Mouse (Mus musculus) adrenal gland, adult 18-20 months (tissue): ENCODE results near the gene Plac8. TPM values are rescaled to one million over a fixed set of nuclear protein-coding genes. Genes with fewer than 3 reads are reported as not detected.

Experiments used
- DNase-seq, 2 experiments: peaks; one replicate each; pipeline ENCODE4 v3.0.0; 2021 to 2022; ENCODE audit warnings: low spot score in 2 of 2
- total RNA-seq, 2 experiments: library from RNA; stranded (reverse); gene quantifications; 1 replicate in 1 of 2; 2 replicates in 1 of 2; pipeline ENCODE4 v1.2.3; 2021

Gene Plac8
- total RNA-seq, 2 experiments from 2014 or later, result 6.5 to 7.1 TPM

DNA sequence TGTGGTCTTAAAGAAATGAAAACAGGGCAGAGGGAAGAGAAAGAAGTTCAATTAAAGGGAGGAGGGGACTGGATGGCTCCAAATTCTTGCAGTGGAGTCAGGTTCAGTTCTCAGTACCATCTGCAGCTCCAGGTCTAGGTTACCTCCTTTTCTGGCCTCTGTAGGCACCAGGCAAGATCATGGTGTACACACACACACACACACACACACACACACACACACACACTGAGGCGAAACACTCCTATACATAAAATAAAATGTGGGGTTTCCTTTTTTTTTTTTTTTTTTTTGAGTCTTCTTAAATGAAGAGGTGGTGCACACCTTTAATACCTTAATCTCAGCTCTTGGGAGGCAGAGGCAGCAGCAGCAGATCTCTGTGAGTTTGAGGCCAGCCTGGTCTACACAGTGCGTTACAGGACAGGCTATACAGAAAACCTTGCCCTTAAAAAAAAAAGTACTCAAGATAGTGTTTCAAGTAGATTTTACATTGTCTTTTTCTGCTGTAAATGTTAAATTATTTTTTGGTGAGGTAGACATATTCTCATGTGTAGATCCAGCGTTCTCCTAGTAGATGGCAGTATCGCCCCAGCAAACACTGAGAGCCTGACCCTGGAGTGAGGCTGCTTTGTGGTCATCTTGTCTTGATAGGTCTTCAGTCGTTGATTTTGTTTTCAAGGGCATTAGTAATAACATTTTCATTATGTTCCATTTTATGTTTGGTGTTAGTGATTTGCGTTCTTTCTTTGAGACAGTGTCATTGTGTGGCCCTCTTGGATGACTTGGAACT, 25.6 kb downstream of the Plac8 start:
- no peak for DNase-seq

DNA sequence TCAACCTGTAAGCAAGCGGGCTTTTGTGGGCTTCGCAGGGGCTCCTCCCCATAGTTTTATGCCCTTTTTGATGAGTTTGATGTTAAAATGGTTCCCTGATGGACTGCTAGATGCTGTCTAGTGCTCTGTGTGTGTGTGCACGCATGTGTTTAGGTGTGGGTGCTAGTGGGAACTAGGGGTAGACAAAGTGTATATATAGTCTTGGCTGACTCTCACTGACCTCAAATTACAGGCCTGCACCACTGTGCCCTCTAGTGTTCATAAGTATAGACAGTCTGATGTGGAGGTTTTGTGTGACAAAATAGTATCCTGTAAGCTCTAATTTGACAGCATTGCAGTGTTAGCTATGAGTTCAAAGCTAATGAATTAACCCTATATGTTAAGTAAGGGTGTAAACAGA, 35.4 kb downstream of the Plac8 start:
- DNase-seq, result no peak

DNA sequence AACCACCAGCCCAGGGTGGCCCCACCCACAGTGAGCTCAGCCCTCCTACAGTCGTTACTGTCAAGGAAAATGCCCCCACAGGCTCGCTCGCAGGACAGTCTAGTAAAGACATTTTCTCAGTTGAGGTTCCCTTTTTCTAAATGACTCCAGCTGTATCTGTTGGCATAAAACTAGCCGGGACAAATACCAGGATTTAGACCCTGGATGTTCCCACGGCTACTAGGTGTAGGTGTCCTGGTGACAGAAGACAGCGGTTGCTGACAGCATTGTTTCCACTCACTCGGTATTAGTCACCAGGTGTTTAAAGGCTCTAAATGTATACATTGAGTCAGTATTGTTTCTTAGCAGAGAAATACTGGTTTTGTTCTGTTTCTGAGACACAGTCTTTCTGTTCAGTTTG, 36.2 kb downstream of the Plac8 start:
- no peak for DNase-seq

DNA sequence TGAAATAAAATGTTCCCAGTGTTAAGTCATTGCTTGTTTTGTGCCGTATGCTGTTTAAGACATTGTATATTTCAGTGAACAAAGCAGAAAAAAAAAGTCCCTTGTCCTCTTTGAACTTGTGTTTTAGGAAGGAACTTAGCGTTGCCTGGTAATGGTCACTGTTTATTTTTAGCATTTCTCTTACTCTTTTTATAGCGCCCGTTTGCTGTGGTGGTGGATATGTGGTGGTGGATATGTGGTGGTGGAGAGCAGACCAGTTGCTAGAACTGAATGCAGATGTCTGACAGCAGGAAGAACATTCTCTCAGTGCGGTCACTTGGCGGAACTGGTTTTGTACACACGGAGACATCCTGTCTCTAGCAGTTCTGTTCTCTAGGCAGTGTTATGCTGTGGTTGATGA, 45.9 kb downstream of the Plac8 start:
- no peak for DNase-seq

DNA sequence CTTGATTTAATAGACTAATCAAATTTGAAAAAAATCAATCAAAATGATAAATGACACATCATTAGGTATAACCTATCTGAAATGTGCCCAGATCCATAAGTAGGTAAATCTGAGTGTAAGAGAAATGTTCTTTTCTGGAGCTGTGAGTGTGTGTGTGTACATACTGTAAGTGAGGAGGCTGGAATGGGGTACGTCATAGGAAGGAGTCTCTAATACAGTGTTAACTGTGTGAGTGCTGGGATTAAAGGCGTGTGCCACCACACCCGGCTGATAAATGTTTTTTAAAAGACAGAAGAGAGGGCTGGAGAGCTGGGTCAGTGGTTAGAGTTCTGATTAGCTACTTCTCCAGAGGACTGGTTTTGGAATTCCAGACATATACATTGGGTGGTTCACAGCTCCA, 46.4 kb downstream of the Plac8 start:
- no peak for DNase-seq

DNA sequence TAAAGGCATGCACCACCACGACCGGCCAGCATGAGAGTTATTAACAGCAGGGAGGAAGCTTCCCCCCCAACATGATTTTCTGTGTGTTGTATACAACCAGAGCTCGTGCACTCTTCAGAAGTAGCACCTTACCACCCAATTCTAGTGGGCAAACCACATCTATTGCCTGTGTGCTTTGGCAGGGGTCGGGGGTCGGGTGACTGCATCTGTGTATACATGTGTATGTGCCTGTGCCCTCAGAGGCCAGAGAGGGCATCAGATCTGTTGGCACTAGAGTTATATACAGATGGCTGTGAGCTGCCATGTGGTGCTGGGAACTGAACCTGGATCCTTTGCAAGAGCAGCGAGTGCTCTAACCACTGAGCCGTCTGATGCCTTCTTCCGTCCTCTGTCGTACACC, 47.1 kb downstream of the Plac8 start:
- DNase-seq, result no peak

DNA sequence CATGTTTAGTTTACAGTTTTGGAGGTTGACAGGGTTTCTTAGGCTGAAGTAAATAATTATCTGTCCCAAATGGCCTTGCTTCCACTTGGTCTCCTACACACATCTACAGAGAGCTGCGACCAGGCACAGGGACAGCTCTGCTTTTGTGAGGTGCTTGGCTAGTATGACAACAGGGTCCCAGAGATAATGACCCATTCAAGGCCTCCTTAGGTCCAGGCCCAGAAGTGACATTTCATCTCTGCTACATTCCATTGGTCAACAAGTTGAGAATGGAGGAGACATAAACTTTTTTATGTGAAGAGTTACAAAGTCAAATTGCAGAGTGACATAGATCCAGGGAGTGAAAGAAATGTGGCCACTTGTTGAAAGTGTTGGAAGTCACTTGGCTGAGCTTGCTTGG, 48.7 kb downstream of the Plac8 start:
- no peak for DNase-seq

DNA sequence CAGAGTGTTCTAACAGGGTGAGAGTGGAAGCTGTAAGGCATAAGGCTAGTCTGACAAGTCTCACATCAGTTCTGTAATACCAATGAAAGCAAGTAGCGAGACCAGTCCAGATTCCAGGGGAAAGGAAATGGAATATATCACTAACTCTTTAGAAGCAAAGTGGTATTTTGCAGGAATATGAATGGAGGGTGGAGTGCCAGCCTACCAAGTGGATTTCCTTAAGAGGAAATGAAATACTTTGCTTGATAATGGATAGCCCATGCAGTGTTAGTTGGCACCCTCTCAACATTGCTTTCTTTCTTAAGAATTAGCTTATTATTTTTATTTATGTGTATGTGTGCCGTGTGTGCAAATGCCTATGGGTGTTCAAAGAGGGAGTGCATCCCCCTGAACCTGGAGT, 51.8 kb downstream of the Plac8 start:
- DNase-seq, result no peak

DNA sequence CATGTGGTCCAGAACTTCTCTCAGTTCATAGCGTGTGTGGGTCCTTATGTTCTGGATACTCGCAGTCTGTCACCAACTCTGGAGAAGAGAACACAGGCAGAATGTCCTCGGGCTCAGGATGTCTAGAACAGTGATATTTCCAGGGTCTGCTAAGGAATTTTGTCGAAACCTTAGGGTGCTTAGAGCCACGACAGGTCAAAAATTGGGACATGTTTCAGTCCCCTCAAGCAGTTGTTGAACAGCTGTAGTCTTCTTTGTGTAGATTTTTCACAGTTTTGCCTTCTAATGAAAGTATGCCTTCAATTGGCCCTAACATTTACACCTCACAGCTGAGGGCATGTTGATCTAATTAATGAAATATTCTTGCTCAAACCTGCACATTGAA, 53.0 kb downstream of the Plac8 start:
- no peak for DNase-seq

DNA sequence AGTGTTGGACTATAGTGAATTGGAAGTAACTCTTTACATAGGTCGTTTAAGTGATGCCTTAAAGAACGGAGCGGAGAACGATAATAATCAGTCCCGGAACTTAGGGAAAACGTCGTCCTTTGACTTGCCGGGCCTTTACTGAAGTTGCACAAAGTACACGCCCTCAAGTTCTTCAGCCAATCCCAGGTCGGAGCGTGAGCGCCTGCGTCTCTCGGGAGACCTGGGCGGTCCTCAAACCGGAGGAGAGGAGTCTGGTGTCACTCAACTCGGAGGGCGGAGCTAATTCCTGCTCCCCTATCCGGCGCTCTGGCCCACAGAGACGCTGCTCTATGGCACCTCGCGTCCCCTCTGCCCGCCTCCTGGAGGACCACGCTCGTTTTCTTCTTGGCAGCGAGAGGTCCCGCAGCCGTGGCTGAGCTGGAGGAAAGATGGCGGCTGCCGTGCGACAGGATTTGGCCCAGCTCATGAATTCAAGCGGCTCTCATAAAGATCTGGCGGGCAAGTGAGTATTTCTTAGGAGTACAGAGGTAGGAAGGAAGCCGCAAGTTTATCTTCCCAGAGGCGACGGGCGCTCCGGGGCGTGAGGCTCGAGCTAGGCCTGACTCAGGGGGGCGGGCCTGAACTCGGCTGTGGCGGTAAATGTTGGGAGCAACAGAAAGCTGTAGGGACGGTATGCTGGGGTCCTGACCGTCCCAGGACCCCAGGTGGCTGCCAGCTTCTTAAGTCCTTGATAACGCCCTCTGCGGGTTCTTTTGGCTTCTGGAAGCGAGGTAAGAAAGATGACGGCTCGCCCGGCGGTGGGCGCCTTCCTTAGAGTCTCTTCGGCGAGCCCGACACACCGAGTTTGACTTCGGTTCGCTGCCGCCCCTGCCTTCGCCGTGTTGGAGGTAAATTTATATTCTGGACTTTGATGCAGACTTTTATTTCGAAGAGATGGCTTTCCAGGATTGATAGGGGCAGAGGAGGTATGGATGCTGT, 53.7 kb downstream of the Plac8 start, which contains the start of gene Cops4:
Gene Cops4, plus strand, starts transcription at position 261 of the 978 bp plus-strand sequence.
- DNase-seq, result peak; percentile 86 to 91

DNA sequence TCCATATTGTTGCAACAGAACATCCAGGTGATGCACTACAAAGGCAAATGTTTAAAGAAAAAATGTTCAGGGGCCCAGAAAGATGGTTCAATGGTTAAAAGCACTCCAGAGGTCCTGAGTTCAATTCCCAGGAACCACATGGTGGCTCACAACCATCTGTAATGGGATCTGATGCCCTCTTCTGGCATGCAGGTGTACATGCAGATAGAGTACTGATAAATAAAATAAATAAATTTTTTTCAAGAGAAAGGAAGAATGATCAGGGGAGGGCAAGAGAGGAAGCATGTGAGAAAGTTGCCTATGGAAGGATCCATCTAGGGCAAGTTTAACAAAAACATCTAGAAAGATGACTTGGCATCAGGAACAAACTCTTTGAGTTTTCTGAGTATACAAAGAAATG, 59.5 kb downstream of the Plac8 start:
- DNase-seq, result no peak

DNA sequence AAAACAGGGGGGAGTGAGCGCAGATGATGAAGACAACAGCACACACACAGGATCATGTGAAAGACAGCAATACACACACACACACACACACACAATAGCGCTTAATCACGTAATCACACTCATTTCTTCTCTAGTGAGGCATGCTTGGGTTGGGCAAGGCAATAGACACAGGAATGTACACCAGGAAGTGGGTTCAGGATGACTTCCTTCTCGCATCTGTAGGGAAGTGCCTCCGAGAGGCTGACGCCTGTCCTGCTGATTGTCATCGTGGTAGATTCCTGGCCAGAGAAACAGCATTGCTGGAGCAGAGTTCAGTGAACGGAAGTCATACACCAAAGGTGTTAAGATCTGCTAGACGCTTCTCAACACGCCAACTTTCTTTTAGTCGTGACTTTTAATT, 62.8 kb downstream of the Plac8 start:
- no peak for DNase-seq

Other genes with a start within 250 kb of the Plac8 start
- 100 to 1,000 TPM; 157 to 164 TPM for gene Sec31a, start 156.0 kb downstream of the Plac8 start, total RNA-seq
- 10 to 100 TPM in 1 of 2 experiments, 1 to 10 TPM in 1; 8.0 to 10.7 TPM for gene Lin54, start 71.6 kb downstream of the Plac8 start, total RNA-seq
- 10 to 100 TPM; 70.5 to 71.4 TPM for gene Cops4, start 53.9 kb downstream of the Plac8 start, total RNA-seq
- gene Coq2, start 102.9 kb upstream of the Plac8 start, total RNA-seq, result 10 to 100 TPM; 69.5 to 71.5 TPM
- gene Hpse, start 147.5 kb upstream of the Plac8 start, total RNA-seq, result 1 to 10 TPM in 1 of 2 experiments, under 1 TPM in 1; 0.66 to 1.5 TPM
- gene Helq, start 226.4 kb upstream of the Plac8 start, total RNA-seq, result 1 to 10 TPM; 5.1 to 5.8 TPM
- gene Mrps18c, start 226.4 kb upstream of the Plac8 start, total RNA-seq, result 10 to 100 TPM; 80.6 to 89.5 TPM
- 10 to 100 TPM; 10.6 to 10.9 TPM for gene Abraxas1, start 248.7 kb upstream of the Plac8 start, total RNA-seq